Mouse (Mus musculus): ENCODE results near the gene Dync1h1. TPM values are rescaled to one million over a fixed set of nuclear protein-coding genes. Genes with fewer than 3 reads are reported as not detected.

Dync1h1 gene
- polyA plus RNA-seq, 1 experiment from 2014 or later = 70.8 TPM

DNA sequence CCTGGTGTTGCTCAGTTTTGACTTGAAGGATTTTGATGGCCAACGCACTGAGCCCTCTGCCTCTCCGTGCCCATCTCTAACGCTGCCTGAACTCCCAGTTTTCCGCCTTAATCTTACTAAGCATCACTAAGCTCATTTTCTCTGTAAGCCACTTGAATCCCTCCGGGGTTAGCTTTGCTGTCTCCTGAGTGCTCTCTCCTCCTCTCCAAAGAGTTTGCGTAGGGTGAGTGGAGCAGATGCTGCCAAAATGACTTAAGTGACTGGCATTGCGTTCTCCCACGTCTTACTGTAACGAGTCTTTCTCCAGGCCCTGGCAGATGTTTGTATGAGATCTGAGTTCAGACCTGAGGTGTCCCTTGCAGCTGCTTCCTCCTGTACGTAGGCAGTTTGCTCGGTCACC is 28.8 kb downstream of the Dync1h1 start:
- WGBS = 95% methylated on average over 11 of the region's 11 CpGs
- Histone ChIP-seq H3K36me3 (peaks cover 100% of the 10 kb centered on the region), H3K4me1 (replicated peaks) (no peaks in the 10 kb centered on the region), H3K27me3 (ENCODE audit: insufficient read depth, poor library complexity, severe bottlenecking) (no peaks in the 10 kb centered on the region), H3K4me3 (no peak overlapping the region), H3K27ac (no peak overlapping the region), H3K9me3 (no peaks in the 10 kb centered on the region)
- DNase-seq (ENCODE audit: low spot score) = no peak

DNA sequence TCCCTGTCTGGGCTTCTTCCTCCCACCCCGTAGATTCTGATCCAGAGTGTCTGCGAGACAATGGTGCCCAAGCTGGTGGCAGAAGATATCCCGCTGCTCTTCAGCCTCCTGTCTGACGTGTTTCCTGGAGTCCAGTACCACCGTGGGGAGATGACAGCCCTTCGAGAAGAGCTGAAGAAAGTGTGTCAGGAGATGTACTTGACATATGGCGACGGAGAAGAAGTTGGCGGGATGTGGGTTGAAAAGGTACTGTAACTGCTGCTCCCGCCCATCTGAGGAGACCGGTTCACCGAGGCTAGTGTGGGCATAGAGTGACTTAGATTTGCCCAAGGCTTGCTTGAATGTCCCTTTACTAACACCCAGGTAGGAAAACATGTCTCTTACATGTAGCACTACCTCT is 35.0 kb downstream of the Dync1h1 start:
- H3K4me3 ChIP-seq = no peak overlapping the region
- H3K36me3 ChIP-seq = peaks cover 100% of the 10 kb centered on the region
- no peak for DNase-seq (ENCODE audit: low spot score)
- H3K27ac ChIP-seq = no peak overlapping the region
- H3K27me3 ChIP-seq (ENCODE audit: insufficient read depth, poor library complexity, severe bottlenecking) = no peaks in the 10 kb centered on the region
- no peaks in the 10 kb centered on the region for H3K9me3 ChIP-seq
- WGBS = 94% methylated on average over 12 of the region's 12 CpGs
- H3K4me1 ChIP-seq (replicated peaks) = no peaks in the 10 kb centered on the region

DNA sequence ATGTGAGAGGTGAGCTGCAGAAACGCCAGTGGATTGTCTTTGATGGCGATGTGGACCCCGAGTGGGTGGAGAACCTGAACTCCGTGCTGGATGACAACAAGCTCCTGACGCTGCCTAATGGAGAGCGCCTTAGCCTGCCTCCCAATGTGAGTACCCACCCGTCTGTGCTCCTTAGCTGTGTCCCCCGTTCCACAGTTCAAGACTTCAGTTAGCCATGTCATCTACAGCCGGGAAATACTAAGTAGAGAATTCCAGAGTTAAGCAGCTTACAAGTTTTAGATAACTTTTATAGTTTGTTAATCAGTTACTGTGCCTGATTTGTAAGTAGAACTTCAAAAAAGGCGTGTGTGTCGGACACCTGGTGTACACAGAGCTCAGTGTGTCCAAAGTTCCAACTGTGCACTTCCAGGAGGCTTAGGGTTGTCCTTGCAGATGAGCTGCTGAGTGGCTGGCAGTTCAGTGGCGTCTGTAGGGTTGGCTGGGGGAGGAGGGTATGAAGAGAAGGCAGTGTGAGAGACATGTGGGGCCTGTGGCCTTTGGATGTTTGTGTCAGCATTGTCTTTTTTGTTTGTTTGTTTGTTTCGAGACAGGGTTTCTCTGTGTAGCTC is 36.4 kb downstream of the Dync1h1 start:
- Histone ChIP-seq H3K4me1 (replicated peaks) (no peaks in the 10 kb centered on the region), H3K27ac (no peak overlapping the region), H3K27me3 (ENCODE audit: insufficient read depth, poor library complexity, severe bottlenecking) (no peaks in the 10 kb centered on the region), H3K36me3 (peaks cover 100% of the 10 kb centered on the region), H3K4me3 (no peak overlapping the region), H3K9me3 (no peaks in the 10 kb centered on the region)
- no peak for DNase-seq (ENCODE audit: low spot score)
- 94% methylated on average over 13 of the region's 13 CpGs for WGBS

DNA sequence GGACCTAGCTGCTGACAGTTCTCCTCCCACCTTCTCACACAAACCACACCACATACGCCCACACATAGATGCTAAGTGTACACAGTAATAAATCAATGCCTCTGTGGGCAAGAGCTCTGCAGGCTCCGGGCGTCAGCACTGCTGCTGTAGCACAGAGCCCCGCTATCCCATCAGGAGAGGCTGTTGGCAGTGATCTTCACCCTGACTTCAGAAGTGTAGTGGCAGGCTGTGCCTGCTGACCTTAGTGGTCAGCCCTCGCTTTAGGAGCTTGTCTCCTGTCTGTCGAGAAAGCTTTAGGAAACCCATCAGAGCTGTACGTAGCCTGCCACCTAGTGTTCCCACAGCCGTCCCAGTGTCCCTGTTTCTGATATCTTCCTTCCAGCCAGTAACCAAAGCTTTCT is 49.0 kb downstream of the Dync1h1 start:
- Histone ChIP-seq H3K4me3 (no peak overlapping the region), H3K36me3 (peaks cover 98% of the 10 kb centered on the region), H3K27me3 (ENCODE audit: insufficient read depth, poor library complexity, severe bottlenecking) (no peaks in the 10 kb centered on the region), H3K27ac (no peak overlapping the region), H3K4me1 (replicated peaks) (no peaks in the 10 kb centered on the region), H3K9me3 (no peaks in the 10 kb centered on the region)
- WGBS = 89% methylated on average over 8 of the region's 8 CpGs
- no peak for DNase-seq (ENCODE audit: low spot score)

DNA sequence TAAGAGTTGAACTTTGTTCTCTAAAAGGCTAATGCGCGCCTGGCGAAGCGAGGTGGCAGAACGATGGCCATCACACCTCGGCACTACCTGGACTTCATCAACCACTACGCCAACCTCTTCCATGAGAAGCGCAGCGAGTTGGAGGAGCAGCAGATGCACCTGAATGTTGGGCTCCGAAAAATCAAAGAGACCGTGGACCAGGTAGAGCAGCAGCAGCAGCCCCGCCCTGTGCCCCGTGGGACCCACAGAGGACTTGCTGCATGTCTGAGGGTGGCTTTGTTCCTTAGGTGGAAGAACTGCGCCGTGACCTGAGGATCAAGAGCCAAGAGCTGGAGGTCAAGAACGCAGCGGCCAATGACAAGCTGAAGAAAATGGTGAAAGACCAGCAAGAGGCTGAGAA is 50.2 kb downstream of the Dync1h1 start:
- Histone ChIP-seq H3K4me3 (no peak overlapping the region), H3K27ac (no peak overlapping the region), H3K36me3 (peaks cover 98% of the 10 kb centered on the region), H3K4me1 (replicated peaks) (no peaks in the 10 kb centered on the region), H3K9me3 (no peaks in the 10 kb centered on the region), H3K27me3 (ENCODE audit: insufficient read depth, poor library complexity, severe bottlenecking) (no peaks in the 10 kb centered on the region)
- DNase-seq (ENCODE audit: low spot score) = no peak
- 95% methylated on average over 17 of the region's 17 CpGs for WGBS

DNA sequence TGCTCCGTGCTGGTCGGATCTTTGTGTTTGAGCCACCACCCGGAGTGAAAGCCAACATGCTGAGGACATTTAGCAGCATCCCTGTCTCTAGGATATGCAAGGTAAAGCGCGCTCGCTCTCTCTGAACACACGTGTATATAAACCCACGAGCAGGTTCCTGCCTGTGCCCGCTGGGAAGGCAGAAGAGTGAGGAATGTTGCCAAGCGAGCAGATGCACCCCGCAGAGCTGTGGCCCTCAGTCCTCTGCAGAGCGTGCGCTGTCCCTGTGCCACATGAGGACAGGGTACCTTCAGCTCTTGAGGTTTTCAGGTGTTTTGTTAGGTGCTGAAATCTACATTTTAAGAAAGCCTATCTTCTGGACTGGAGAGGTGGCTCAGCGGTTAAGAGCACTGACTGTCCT is 60.5 kb downstream of the Dync1h1 start:
- H3K27me3 ChIP-seq (ENCODE audit: insufficient read depth, poor library complexity, severe bottlenecking) = no peaks in the 10 kb centered on the region
- no peak for DNase-seq (ENCODE audit: low spot score)
- no peaks in the 10 kb centered on the region for H3K9me3 ChIP-seq
- H3K4me1 ChIP-seq (replicated peaks) = no peaks in the 10 kb centered on the region
- H3K36me3 ChIP-seq = peaks cover 100% of the 10 kb centered on the region
- H3K4me3 ChIP-seq = no peak overlapping the region
- no peak overlapping the region for H3K27ac ChIP-seq
- 96% methylated on average over 14 of the region's 14 CpGs for WGBS

DNA sequence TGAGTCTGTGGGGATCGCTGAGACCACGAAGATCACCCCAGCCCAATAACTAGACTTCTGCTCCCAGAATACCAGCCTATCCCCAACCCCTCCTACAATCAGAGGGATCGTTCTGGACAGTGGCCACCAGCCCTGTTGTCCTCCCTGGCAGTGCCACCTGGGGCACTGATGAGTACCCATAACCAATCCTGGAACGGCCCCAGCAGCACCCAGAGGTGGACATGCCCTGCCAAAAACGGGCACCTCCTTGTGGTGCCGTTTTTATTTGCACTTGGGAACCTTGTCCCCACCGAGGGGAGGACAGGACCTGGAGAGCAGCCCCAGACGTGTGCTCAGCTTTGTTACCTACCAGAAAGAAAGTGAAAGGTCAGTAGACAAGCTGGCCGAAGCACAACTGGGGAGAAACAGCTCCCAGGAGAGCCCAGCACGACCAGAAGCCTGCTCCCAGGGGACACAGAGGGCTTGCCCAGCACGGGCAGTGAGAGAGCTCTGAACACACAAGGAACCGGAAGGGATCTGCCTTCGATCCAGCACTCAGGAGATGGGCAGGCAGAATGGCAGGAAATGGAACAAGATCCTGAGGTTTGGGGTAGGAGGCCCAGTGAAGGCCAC is 66.3 kb downstream of the Dync1h1 start:
- H3K36me3 ChIP-seq = peaks cover 85% of the 10 kb centered on the region
- H3K4me1 ChIP-seq (replicated peaks) = no peaks in the 10 kb centered on the region
- no peaks in the 10 kb centered on the region for H3K27me3 ChIP-seq (ENCODE audit: insufficient read depth, poor library complexity, severe bottlenecking)
- 89% methylated on average over 13 of the region's 13 CpGs for WGBS
- DNase-seq (ENCODE audit: low spot score) = no peak
- no peaks in the 10 kb centered on the region for H3K9me3 ChIP-seq
- H3K4me3 ChIP-seq = no peak overlapping the region
- H3K27ac ChIP-seq = no peak overlapping the region

DNA sequence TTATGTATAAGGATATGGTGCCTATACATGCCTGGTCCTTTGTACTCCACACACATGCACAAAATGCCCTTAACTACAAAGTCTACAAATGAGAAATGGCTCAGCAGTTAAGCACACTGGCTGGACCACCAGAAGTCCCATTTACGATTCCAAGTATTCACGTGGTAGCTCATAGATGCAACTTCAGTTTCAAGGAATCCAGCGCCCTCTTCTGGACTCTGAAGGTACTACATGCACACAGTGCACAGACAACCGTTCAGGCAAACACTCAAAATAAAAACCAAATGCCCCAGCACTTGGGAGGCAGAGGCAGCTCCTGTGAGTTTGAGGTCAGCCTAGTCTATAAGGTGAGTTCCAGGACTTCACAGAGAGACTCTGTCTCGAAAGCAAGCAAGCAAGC is 73.0 kb downstream of the Dync1h1 start:
- Histone ChIP-seq H3K27ac (no peak overlapping the region), H3K4me3 (no peak overlapping the region), H3K4me1 (replicated peaks) (no peaks in the 10 kb centered on the region), H3K36me3 (peaks cover 18% of the 10 kb centered on the region), H3K27me3 (ENCODE audit: insufficient read depth, poor library complexity, severe bottlenecking) (no peaks in the 10 kb centered on the region), H3K9me3 (no peaks in the 10 kb centered on the region)
- no peak for DNase-seq (ENCODE audit: low spot score)
- WGBS = 49% methylated on average over 5 of the region's 5 CpGs

DNA sequence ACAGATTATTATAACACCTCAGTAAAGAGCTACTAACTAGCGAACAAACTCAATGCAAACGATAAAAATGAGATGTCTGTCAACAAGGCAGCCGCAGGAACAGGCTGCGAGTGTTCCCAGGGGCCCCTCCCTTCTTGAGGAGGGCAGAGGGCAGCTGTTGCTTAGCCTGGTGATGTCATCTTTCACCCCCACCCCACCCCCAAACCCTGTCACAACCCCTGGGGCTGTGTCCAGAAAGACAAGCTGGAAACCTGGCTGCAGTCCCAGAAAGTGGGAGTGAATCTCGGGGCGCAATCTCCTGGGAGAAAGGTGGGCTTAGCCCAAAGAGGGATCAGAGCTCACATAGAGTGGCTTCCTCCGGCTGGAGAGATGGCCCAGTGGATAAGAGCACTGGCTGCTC is 79.9 kb downstream of the Dync1h1 start:
- no peaks in the 10 kb centered on the region for H3K9me3 ChIP-seq
- peaks cover 4% of the 10 kb centered on the region for H3K4me1 ChIP-seq (replicated peaks)
- no peaks in the 10 kb centered on the region for H3K27me3 ChIP-seq (ENCODE audit: insufficient read depth, poor library complexity, severe bottlenecking)
- WGBS = 65% methylated on average over 7 of the region's 7 CpGs
- H3K27ac ChIP-seq = no peak overlapping the region
- no peak for DNase-seq (ENCODE audit: low spot score)
- H3K36me3 ChIP-seq = peaks cover 15% of the 10 kb centered on the region
- no peak overlapping the region for H3K4me3 ChIP-seq

DNA sequence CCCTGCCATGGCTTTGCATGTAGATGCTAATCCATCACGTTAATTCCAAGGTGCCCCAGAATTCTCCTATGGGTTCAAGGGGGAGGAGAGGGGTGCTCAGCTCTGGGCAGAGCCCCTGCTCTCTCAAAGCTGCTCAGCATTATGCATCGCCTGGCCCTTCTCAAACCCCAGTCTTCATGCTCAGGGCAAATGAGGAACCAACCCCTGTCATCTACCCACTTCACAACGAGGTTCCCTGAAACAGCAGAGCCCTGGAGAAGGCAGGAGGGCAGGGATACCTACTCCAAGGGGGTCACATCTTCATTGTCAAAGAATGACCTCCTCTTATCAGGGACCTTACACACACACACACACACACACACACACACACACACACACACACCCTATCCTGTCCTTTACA is 80.6 kb downstream of the Dync1h1 start:
- peaks cover 22% of the 10 kb centered on the region for H3K36me3 ChIP-seq
- WGBS = 70% methylated on average over 3 of the region's 3 CpGs
- no peak for DNase-seq (ENCODE audit: low spot score)
- H3K27ac ChIP-seq = no peak overlapping the region
- no peaks in the 10 kb centered on the region for H3K27me3 ChIP-seq (ENCODE audit: insufficient read depth, poor library complexity, severe bottlenecking)
- H3K4me3 ChIP-seq = no peak overlapping the region
- H3K4me1 ChIP-seq (replicated peaks) = peaks cover 4% of the 10 kb centered on the region
- no peaks in the 10 kb centered on the region for H3K9me3 ChIP-seq

DNA sequence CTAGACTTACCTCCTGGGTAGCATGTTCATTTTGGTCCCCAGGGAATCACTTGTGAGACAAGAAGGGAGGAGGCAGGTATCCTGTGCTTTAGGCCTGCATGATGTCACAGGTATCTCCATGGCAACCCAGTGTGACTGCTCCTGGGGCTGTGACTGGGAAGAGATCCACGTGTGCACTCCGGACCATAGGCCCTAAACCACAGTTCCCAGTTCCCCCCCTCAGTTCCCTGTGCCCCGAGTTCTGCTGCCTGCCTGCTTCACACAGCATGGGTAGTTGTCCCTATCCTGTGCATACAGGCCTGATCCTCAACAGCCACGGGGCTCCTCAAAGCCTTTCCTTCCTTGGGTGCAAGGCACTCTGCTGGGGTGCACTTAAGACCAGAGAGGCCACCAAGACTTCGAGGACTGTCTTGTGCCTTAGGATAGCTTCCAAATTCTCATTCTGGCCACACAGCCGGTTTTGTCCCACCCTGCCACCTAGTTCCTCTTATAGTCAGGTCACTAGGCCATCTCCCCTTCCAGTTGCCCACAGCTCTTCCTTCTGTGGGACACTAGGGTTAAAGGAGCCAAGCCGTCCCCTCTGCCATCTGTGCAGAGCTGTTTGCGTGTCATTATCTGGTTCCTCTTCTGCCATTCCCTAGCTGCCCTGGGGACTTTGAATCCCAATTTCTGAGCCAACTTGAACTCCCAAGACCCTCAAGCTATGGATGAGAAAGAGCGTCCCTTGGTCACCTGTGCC is 81.5 kb downstream of the Dync1h1 start, which contains the start of gene 1700001K19Rik:
Gene 1700001K19Rik (minus strand): TSS at position 59 of the 739 bp plus-strand sequence.
- H3K27me3 ChIP-seq (ENCODE audit: insufficient read depth, poor library complexity, severe bottlenecking) = no peaks in the 10 kb centered on the region
- H3K27ac ChIP-seq = no peak within 1 kb of the TSS
- H3K4me1 ChIP-seq (replicated peaks) = peaks cover 4% of the 10 kb centered on the region
- WGBS = 77% methylated on average over 9 of the region's 9 CpGs
- H3K4me3 ChIP-seq = no peak within 1 kb of the TSS
- no peak for DNase-seq (ENCODE audit: low spot score)
- no peaks in the 10 kb centered on the region for H3K9me3 ChIP-seq
- peaks cover 31% of the 10 kb centered on the region for H3K36me3 ChIP-seq

DNA sequence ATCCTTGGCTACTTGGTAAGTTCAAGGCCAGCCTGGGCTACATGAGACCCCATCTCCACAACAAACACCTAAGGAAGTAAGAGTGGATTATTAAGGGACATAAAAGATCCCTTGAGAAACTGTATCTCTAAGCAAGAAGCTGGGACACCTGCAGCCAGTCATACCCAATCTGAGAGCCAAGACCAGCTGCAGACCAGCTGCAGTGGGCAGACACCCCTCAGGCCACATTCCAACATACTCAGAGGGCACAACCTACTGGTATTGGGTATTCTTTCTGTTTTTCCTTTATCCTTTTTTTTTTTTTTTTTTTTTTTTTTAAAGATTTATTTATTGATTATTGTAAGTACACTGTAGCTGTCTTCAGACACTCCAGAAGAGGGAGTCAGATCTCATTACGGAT is 82.3 kb downstream of the Dync1h1 start:
- DNase-seq (ENCODE audit: low spot score) = no peak
- no CpG with 5 or more reads among the region's 1 CpGs for WGBS
- Histone ChIP-seq H3K9me3 (no peaks in the 10 kb centered on the region), H3K4me1 (replicated peaks) (peaks cover 4% of the 10 kb centered on the region), H3K36me3 (peaks cover 39% of the 10 kb centered on the region), H3K4me3 (no peak overlapping the region), H3K27ac (no peak overlapping the region), H3K27me3 (ENCODE audit: insufficient read depth, poor library complexity, severe bottlenecking) (no peaks in the 10 kb centered on the region)

Data from hindbrain, embryonic 10.5 days (tissue).